Mouse (Mus musculus) kidney, embryonic 15.5 days (tissue): Measurements from ENCODE around the gene Mettl17. TPM values are rescaled to one million over a fixed set of nuclear protein-coding genes. Genes with fewer than 3 reads are reported as not detected.
"Not testable (repeated sequence)": the region's sequence is repeated elsewhere in the genome, so short reads cannot be mapped to it uniquely, and the experiment has no call there.

Experiments
- ATAC-seq: fragments of 200-750 bp; cut with Nextera tagmentation; replicated peaks from 2 replicates; pipeline ENCODE4 v1.8.0; 2017; ENCODE audit warnings: moderate TSS enrichment; ENCODE audit not compliant: low FRiP score
- H3K27ac ChIP-seq: fragments of 300-500 bp; sonication (generic); 2 replicates; pipeline ENCODE4 v1.5.1; 2015; ENCODE audit warnings: mild to moderate bottlenecking, inconsistent platforms
- H3K27me3 ChIP-seq: fragments of 300-500 bp; sonication (generic); 2 replicates; pipeline ENCODE4 v1.6.1; 2015; ENCODE audit warnings: inconsistent platforms
- H3K36me3 ChIP-seq: fragments of 300-500 bp; sonication (generic); 2 replicates; pipeline ENCODE4 v1.6.1; 2015; ENCODE audit warnings: inconsistent platforms
- H3K4me1 ChIP-seq: fragments of 300-500 bp; sonication (generic); 2 replicates; pipeline ENCODE4 v1.6.1; 2015; ENCODE audit warnings: inconsistent platforms
- H3K4me2 ChIP-seq: fragments of 300-500 bp; sonication (generic); 2 replicates; pipeline ENCODE4 v1.6.1; 2015; ENCODE audit warnings: moderate library complexity, mild to moderate bottlenecking, inconsistent platforms
- H3K4me3 ChIP-seq: fragments of 300-500 bp; sonication (generic); replicated peaks from 2 replicates; pipeline ENCODE4 v1.5.1; 2015; ENCODE audit warnings: mild to moderate bottlenecking, inconsistent platforms
- H3K9ac ChIP-seq: fragments of 300-500 bp; sonication (generic); 2 replicates; pipeline ENCODE4 v1.6.1; 2015; ENCODE audit warnings: mild to moderate bottlenecking, inconsistent platforms
- H3K9me3 ChIP-seq: fragments of 300-500 bp; sonication (generic); replicated peaks from 2 replicates; pipeline ENCODE4 v1.6.1; 2016; ENCODE audit warnings: inconsistent platforms
- WGBS: fragments of 180-500 bp; shearing (Covaris S2); methylation state at CpG from one replicate; pipeline ENCODE4 v1.1.7; 2015; ENCODE audit warnings: mixed read lengths; 5-methylcytosine and 5-hydroxymethylcytosine counted together
- polyA plus RNA-seq: library from polyadenylated mRNA; unstranded; fragments of >200 nt; fragmentation: Nextera tagmentation; extraction: Ambion mirVana; gene quantifications from 2 replicates; pipeline ENCODE4 v1.2.1, GENCODE M21; 2015

Mettl17 gene
- polyA plus RNA-seq = 54.7 and 60.3 TPM in 2 replicates

DNA sequence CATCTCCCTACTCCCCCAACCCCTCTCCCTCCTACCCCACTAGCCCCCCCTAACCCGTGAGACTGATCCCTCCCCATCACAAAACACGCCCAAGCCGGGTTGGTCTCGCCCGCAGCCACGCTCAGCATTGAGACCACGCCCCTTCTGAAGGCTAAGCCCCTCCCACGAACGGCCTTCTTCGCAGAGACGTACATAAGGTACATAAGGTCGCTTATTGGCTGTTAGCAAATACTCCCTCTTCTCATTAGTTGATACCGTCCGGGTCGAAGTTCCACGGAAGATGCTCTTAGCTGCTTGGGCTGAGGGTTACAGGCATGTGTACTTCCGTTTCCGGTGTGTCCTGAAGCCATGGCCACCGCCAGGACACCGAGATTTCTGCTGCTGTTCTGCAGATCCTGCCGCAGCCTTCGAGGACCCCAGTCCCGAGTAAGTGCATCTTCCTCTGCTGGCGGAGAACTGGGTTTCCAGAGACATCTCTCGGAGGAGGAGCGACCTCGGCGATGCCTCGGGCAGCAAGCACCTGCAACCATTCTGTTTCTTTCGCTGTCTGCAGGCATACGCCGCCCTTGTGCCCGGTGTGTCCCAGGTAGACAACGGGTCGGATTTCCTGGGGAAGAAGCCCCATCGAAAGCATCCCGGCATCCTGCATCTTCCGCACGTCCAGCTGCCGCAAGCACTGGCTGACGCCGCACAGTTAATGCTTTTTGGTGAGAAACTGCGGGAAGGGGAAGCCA, at the start of gene Mettl17:
TSS of gene Mettl17 (plus strand) at position 245 of the 734 bp plus-strand sequence.
- H3K9ac ChIP-seq = peak within 1 kb of the TSS; percentile 72
- no peaks in the 10 kb centered on the region for H3K9me3 ChIP-seq
- H3K4me2 ChIP-seq = peak within 1 kb of the TSS; percentile 71
- peak; percentile 98 for ATAC-seq
- peaks cover 14% of the 10 kb centered on the region for H3K4me1 ChIP-seq
- H3K27ac ChIP-seq = peak within 1 kb of the TSS; percentile 86
- H3K27me3 ChIP-seq = no peaks in the 10 kb centered on the region
- under 1% methylated on average over 43 of the region's 43 CpGs for WGBS
- H3K4me3 ChIP-seq = peak within 1 kb of the TSS; percentile 67
- peaks cover 37% of the 10 kb centered on the region for H3K36me3 ChIP-seq

GRCm38 (mm10) chr14:51838480-51838879, 46.2 kb upstream of the Mettl17 start:
- not testable (repeated sequence) for H3K9me3 ChIP-seq, ATAC-seq, H3K9ac ChIP-seq, H3K27ac ChIP-seq, H3K4me3 ChIP-seq, H3K36me3 ChIP-seq, H3K4me2 ChIP-seq, H3K4me1 ChIP-seq, H3K27me3 ChIP-seq
- WGBS = 43% methylated on average over 2 of the region's 2 CpGs

DNA sequence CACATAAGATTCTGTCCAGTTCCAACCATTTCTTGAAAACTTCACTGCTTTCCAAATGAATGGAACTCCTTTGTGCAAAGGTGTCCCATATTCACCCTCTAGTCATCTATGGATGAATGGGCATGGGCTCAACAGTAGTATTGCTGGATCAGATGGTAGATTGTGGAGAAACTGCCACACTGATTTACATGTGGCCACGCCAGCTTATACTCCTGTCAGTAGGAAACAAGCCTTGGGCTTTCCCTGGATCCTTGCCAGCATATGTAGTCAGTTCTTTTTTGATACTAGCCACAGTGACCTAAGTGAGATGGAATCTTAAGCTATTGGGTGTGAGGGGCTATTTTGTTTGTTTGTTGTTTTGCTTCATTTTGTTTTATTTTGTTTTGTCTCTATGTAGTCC, 42.4 kb upstream of the Mettl17 start:
- Histone ChIP-seq H3K27me3 (no peaks in the 10 kb centered on the region), H3K36me3 (no peaks in the 10 kb centered on the region), H3K4me1 (no peaks in the 10 kb centered on the region), H3K9ac (no peak overlapping the region), H3K4me3 (no peak overlapping the region), H3K4me2 (no peak overlapping the region), H3K27ac (no peak overlapping the region), H3K9me3 (no peaks in the 10 kb centered on the region)
- ATAC-seq = no peak
- 46% methylated on average over 1 of the region's 1 CpGs for WGBS

DNA sequence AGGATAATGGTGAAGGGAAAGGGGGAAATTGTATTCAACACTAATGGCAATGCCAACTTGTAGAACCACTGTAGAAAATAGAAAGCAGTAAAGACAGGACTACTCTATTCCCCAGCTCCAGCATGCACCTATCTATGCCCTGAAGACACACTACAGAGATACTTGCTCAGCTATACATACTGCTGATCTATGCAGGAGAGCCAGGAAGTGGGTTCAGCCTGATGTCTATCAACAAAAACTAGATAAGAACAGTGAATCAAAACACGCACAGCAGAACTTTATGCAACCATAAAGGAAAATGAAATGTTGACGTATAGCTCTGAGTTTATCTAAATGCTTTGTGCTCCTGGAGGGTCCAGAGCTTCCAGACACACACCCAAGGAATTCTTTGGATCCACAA, 41.9 kb upstream of the Mettl17 start:
- Histone ChIP-seq H3K36me3 (no peaks in the 10 kb centered on the region), H3K27ac (no peak overlapping the region), H3K4me2 (no peak overlapping the region), H3K4me1 (no peaks in the 10 kb centered on the region), H3K27me3 (no peaks in the 10 kb centered on the region), H3K9me3 (no peaks in the 10 kb centered on the region), H3K4me3 (no peak overlapping the region), H3K9ac (no peak overlapping the region)
- 81% methylated on average over 2 of the region's 2 CpGs for WGBS
- no peak for ATAC-seq

- no peak overlapping the region for H3K4me2 ChIP-seq
- no peaks in the 10 kb centered on the region for H3K4me1 ChIP-seq
- no peaks in the 10 kb centered on the region for H3K27me3 ChIP-seq
- no peak overlapping the region for H3K4me3 ChIP-seq
- no peak overlapping the region for H3K27ac ChIP-seq
- no peak for ATAC-seq
- no peak overlapping the region for H3K9ac ChIP-seq
- no peaks in the 10 kb centered on the region for H3K36me3 ChIP-seq
- no peaks in the 10 kb centered on the region for H3K9me3 ChIP-seq
Measured at GRCm38 (mm10) chr14:51843882-51844281, 40.8 kb upstream of the Mettl17 start.

DNA sequence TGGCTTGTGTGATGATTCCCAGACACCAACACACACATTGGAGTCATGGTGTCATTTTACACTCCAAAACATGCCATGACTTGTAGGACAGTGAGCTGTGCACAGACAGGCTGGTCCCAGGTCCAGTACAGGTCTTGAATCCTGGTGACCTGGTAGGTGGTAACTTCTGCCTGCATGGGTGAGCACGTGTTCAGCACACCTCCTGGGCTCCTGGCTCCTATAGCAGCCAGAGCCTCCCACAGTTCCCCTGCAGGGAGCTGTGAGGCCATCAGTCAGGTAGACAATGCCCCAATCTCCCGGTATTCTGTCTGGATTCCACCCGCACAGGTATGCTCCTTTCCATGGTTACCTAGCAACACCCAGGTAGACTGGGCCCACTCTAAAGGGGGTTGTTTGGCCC, 38.1 kb upstream of the Mettl17 start:
- Histone ChIP-seq H3K9me3 (no peaks in the 10 kb centered on the region), H3K36me3 (no peaks in the 10 kb centered on the region), H3K4me1 (no peaks in the 10 kb centered on the region), H3K4me2 (no peak overlapping the region), H3K27me3 (no peaks in the 10 kb centered on the region), H3K9ac (no peak overlapping the region), H3K4me3 (no peak overlapping the region), H3K27ac (no peak overlapping the region)
- 69% methylated on average over 3 of the region's 3 CpGs for WGBS
- ATAC-seq = no peak

DNA sequence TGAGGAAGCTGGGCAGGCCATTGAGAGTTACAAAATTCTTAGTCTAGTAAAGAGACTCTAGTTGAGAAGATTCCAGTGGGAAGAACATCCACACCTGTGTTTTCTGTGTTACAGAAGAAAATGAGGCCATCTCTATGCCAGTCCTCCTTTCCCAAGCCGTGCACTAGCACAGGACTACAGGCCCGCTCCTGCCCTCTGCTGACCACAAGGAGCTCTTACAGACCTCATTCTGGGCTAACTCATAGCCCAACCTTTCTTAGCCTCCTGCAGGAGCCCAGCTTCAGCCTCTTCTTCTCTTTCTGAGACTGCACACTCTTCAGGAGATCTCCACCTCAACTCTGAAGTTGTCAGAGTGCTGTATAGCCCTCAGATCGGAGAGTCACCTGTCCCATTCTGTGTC, 33.6 kb upstream of the Mettl17 start:
- H3K27ac ChIP-seq, H3K9ac ChIP-seq, H3K27me3 ChIP-seq, H3K4me2 ChIP-seq, H3K36me3 ChIP-seq, H3K4me1 ChIP-seq, ATAC-seq, H3K4me3 ChIP-seq, H3K9me3 ChIP-seq: not testable (repeated sequence)
- 46% methylated on average over 3 of the region's 3 CpGs for WGBS

GRCm38 (mm10) chr14:51853399-51853798, 31.2 kb upstream of the Mettl17 start, which contains the start of gene Ear6:
Gene Ear6, plus strand, starts transcription at chr14:51853699.
- no peaks in the 10 kb centered on the region for H3K36me3 ChIP-seq
- no peak within 1 kb of the TSS for H3K9ac ChIP-seq
- no peaks in the 10 kb centered on the region for H3K9me3 ChIP-seq
- H3K4me1 ChIP-seq = no peaks in the 10 kb centered on the region
- H3K4me2 ChIP-seq = no peak within 1 kb of the TSS
- H3K27me3 ChIP-seq = no peaks in the 10 kb centered on the region
- no peak for ATAC-seq
- H3K27ac ChIP-seq = no peak within 1 kb of the TSS
- H3K4me3 ChIP-seq = no peak within 1 kb of the TSS

- not testable (repeated sequence) for H3K4me1 ChIP-seq, H3K9me3 ChIP-seq, H3K36me3 ChIP-seq, H3K4me2 ChIP-seq, ATAC-seq, H3K4me3 ChIP-seq, H3K27ac ChIP-seq, H3K27me3 ChIP-seq, H3K9ac ChIP-seq
- 75% methylated on average over 7 of the region's 7 CpGs for WGBS
Measured at GRCm38 (mm10) chr14:51855280-51855679, 29.4 kb upstream of the Mettl17 start.

GRCm38 (mm10) chr14:51863603-51864002, 21.0 kb upstream of the Mettl17 start:
- H3K36me3 ChIP-seq, H3K4me2 ChIP-seq, H3K4me3 ChIP-seq, H3K27me3 ChIP-seq, H3K9ac ChIP-seq, ATAC-seq, H3K4me1 ChIP-seq, H3K27ac ChIP-seq, H3K9me3 ChIP-seq: not testable (repeated sequence)
- WGBS = 17% methylated on average over 1 of the region's 1 CpGs

DNA sequence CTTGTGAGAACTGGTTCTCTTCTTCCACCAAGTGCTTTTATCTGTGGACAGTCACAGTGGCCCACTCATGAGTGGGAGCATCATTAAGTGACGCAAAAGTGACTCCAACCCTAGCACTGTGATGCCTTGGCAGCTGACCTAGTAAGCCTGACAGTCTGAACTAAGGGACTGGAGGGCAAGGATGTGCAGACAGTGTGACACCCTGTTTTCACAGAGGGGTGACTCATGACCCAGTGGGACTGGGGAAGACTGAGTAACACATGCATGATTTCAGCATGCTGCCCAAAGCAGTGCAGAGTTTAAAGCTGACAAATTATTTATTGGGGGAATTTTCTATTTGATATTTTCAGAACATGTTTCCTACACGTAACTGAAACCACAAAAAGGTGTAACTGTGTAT, 13.9 kb upstream of the Mettl17 start:
- no peak overlapping the region for H3K4me3 ChIP-seq
- no peak overlapping the region for H3K27ac ChIP-seq
- no peak overlapping the region for H3K4me2 ChIP-seq
- no peaks in the 10 kb centered on the region for H3K4me1 ChIP-seq
- H3K36me3 ChIP-seq = no peaks in the 10 kb centered on the region
- 75% methylated on average over 2 of the region's 2 CpGs for WGBS
- no peak for ATAC-seq
- H3K9me3 ChIP-seq = no peaks in the 10 kb centered on the region
- H3K27me3 ChIP-seq = no peaks in the 10 kb centered on the region
- no peak overlapping the region for H3K9ac ChIP-seq

GRCm38 (mm10) chr14:51871741-51872140, 12.9 kb upstream of the Mettl17 start:
- Histone ChIP-seq H3K9ac (no peak overlapping the region), H3K4me3 (no peak overlapping the region), H3K36me3 (no peaks in the 10 kb centered on the region), H3K27ac (no peak overlapping the region), H3K4me1 (no peaks in the 10 kb centered on the region), H3K4me2 (no peak overlapping the region), H3K27me3 (no peaks in the 10 kb centered on the region), H3K9me3 (no peaks in the 10 kb centered on the region)
- 67% methylated on average over 9 of the region's 9 CpGs for WGBS
- no peak for ATAC-seq

- Histone ChIP-seq H3K9me3 (no peaks in the 10 kb centered on the region), H3K36me3 (no peaks in the 10 kb centered on the region), H3K27ac (no peak overlapping the region), H3K9ac (no peak overlapping the region), H3K27me3 (no peaks in the 10 kb centered on the region), H3K4me3 (no peak overlapping the region), H3K4me1 (no peaks in the 10 kb centered on the region), H3K4me2 (no peak overlapping the region)
- WGBS = 71% methylated on average over 3 of the region's 3 CpGs
- no peak for ATAC-seq
Measured at GRCm38 (mm10) chr14:51877517-51877916, 7.1 kb upstream of the Mettl17 start.
